Mouse (Mus musculus): ENCODE measurements around the gene Thsd4.

Thsd4 gene

DNA sequence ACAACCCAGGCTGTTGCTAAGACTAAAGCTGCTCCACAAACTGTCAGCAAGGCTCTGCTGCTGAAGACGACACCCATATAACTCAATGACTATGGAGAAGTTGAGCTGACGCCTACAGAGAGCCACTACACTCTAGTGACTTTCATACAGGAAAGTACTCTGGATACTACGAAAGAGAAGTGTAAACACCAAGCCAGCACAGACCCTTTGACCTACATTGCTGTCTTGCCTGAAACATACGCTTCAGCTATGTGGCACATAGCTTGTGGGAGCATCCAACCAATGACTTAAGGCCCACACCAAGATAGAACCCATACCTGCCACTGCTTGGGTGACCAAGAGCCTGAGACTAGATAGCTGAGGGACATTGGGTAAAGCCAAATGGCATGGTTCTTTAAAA, 141.3 kb downstream of the Thsd4 start:
- no peak for DNase-seq (ENCODE audit: low read depth)

DNA sequence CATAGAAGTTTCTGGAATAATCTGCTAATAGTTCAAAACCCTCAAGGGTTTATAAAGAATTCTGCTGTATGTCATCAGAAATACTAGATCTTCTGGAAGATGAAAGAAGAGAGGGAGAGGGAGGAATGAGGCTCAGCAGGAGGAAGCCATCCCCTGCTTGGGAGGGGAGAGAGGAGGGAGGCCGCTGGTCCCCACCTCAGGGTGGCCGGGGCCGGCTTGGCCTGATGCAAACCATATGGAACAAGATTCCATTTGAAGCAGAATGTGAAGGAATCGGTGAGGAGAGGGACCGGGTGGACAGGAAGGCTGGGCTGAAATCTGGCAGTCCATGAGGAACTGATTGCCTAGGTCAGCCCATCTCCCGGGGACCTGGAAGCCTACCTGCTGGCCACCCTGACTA, 143.6 kb downstream of the Thsd4 start:
- DNase-seq (ENCODE audit: low read depth) = no peak

DNA sequence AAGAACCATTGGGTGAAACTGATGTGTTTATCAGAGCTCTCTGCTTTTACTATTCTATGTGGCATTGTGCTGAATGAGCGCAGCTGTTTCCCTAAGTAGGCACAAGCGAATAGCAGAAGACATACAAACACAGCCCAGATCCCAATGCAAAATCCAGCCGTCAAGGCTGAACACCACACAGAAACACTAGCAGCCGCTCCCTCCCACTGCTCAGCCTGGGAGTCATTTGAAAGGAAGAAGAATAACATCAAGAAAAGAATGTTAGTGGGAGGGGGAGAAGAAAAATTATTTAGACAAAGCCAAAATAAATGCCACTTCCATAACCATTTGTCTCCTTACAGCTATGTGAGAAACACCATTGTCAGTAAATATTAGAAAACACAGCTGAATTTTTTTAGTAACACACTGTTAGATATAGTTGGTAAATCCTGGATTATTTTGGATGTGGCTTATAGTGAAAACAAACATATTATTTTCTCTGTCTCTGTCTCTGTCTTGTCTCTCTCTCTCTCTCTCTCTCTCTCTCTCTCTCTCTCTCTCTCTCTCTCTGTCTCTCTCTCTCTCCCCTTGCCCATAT, 148.6 kb downstream of the Thsd4 start:
- no peak for DNase-seq (ENCODE audit: low read depth)

DNA sequence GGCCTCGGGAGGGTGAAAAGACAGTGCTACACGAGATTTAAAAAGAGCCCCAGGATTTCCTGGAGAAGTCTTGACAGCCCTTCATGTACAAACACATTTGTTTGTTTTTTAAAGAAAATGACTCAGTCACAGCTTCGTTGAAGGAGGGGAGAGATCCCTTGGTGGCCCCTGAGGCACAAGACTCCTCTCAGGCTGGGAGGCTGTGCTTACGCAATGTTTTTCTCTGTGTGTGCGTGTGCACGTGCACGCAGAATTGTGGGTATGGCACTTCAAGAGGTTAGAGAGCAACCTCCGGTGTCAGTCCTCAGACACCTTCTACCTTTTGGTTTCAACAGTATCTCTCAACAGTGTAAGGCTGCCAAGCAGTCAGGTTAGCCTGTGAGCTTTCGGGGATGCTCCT, 153.3 kb downstream of the Thsd4 start:
- DNase-seq (ENCODE audit: low read depth) = no peak

DNA sequence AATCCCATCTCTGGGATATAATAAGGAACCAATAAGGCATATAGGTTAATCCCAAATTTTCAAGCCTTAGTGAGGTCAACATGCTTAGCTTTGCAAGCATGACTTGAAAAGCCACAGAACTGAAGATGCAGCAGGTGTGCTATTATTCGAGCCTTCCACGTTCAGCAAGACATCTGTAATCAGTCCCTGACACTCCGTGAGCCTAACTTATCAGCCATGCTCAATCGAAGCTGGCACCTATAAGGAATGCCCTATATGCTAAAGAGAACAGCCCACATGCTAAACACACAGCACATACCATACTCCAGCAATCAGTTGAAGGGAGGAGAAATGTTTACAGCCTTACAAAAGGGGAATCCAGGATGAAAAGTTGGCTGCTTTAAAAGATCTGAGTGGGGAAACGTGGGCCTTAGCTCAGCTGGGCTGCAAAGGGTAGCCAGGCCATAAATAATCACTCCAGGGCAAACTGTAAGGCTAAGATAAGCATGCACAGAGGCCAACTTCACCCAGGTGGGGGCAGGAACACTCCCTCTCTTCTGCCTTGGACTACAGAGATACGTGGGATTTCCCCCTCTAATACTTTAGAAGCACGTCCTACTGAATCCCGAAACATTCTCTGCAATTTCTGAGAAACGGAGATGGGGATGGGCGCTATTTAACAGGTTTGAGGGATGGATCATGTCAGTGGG, 154.1 kb downstream of the Thsd4 start:
- no peak for DNase-seq (ENCODE audit: low read depth)

DNA sequence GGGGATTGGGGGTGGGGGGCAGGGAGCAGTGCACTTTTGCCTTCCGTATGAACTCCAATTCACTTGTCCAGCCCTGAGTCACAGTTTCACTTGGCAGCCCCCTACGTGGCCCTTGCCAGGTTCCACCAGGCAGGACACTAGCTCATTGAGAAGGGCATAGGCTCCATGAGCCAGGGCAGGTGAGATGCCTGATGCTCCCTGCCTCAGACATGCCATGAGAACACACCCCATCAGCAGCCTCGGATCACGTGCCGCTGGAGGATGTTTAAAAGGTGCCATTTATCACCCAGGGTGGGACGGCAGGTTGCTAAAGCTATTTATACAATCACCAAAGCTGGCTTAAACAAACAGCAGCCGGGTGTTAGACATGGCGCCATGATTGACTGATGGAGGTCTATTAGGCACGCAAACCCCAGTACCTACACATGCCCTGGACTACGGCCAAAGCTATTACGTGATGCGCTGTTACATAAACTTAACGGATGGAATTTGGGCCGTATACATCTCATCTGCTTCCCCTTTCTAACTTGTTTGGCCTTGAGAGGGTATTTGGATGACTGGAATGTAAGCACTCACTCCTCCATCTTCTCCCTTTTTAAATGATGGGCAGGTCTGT, 157.6 kb downstream of the Thsd4 start:
- DNase-seq (ENCODE audit: low read depth) = no peak

DNA sequence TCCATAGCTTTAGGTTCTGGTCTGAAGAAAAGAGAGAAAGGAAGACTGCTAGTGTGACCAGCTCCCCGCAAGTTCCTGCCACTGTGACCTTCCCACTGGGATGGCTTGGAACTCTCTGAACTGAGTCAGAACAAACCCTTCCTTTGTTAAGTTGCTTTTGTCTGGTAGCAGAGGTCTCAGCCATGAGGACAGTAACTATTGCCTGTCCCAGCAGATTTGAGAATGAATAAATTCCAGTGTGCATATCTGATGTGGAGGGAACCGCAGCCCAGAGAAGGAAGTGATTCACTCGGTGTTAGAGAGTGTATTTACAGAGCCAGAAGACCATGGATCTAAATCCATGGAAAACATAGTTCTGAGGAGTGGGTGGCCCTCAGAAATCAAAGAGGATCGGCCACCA, 169.5 kb downstream of the Thsd4 start:
- no peak for DNase-seq (ENCODE audit: low read depth)

DNA sequence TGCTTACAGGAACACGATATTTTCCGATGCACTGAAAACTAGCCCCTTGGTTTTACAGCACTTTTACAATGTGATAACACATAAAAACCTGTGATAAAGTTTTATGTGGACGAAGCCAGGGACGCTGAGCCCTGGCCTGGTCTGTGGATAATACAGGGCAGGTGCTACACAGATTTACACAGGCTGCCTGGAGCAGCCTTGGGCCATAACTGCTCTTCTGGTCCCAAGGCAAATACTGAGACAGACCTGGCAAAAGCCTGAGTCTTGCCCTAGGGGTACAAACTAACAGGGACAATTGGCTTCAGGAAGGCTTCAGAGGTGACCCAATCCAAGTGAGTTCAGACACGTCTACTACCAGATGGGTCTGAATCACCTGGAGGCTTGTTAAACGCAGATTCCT, 170.7 kb downstream of the Thsd4 start:
- no peak for DNase-seq (ENCODE audit: low read depth)

DNA sequence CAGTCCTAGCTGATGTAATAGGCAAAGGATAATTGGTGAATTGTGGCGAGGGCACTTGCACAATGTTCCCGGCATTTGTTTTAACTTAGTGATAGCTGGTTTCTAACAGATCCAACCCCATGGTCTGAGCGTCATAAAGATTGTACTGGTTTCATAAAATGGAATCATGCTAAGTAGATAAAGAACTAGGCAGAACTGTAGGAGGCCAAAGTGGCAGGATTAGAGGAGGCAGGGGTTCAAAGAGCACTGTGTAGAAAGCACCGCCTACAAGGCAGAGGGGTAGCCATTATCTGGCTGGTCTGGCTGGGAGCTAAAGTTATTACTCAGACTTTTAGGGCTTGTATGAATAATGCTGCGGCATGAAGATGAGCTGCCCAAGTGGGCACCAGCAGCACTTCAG, 185.7 kb downstream of the Thsd4 start:
- DNase-seq (ENCODE audit: low read depth) = no peak

DNA sequence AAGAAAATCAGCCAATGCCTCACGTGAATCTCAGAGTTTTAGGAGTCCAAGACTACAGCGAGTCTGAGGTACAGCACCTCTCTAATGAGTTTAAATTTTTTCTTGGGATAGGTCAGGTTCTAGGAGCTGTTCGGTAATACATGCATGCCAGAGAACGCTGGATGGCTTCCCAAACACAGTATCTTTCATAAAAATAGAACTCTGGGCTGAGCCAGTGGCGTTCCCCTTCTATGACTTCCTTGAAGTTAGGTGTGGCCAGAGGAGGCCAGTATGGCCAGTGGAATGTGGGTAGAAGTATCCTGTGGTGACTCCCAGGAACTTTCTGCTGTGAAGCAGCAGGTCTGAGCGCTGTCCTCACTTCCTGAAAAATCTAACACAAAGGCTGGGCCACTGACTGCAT, 186.4 kb downstream of the Thsd4 start:
- no peak for DNase-seq (ENCODE audit: low read depth)

DNA sequence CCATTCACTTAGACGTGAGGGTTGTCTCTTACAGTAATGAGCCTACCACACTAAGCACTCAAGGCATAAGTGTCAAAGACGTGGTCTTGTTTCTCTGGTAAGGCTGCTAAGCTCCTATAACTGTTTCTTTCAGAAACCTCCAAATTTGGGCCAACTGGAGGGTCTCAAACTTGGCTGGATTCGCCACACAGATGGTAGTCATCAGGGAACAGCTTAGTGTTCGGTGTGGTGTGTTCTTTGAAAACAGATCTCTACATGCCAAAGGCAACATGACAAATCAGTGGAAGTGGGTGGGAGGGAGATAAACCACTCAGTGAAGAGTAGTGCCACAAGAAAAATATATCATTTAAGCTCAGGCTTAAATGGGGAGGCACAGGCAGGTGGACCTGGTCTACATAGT, 191.9 kb downstream of the Thsd4 start:
- DNase-seq (ENCODE audit: low read depth) = no peak

DNA sequence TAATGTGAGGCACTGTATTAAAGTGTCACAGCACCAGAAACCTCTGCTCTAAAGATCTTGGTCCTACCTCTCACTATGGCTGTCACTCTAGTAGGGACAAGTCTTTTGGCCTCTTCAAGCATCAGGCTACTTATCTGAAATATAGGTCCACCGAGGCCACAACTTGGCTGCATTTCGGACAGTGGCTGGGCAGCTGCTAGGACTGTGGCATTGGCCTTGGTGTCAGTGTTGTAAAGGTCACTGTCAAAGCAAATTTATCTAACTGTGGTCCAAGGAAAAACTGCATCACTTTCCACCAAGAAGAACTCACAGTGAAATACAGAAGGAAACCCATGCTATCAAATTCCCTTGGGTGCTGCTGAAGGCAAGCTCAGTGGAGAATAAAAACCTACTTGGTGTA, 197.1 kb downstream of the Thsd4 start:
- DNase-seq (ENCODE audit: low read depth) = no peak

DNA sequence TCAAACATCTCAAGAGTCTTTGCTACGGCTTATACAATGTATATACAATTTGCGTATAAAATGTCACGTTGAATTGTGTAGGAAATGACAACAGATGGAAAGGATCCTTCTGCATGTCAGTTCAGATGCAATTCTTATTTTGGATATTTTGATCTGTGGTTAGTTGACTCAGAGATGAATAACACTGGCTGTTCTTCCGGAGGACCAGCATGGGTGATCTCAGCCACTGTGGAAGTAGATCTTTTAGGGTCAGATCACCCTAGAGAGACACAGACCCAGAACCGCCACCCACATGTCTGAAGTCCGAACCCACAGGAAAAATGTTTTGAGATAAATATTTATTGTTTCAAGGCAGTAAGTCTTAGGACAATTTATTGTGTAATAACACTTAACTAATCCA, 198.4 kb downstream of the Thsd4 start:
- DNase-seq (ENCODE audit: low read depth) = no peak

DNA sequence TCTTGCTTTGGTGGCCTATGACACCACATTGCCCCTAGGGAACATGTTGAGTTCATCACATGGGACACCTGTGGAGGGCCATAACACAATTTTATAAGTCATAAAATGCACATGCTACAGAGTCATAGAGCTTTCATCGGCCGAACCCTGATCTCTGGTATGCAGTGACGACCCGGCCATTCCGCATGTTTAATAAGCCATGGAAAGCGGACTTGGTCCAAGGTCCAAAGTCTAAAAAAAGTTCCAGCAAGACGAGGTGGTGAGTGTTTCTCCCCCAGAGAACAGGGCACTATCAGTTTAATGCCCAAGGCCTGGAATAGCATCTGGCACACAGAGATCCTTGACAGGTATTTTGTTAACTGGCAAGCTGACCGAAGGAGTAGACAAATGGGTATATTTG, 204.6 kb downstream of the Thsd4 start:
- DNase-seq (ENCODE audit: low read depth) = no peak

DNA sequence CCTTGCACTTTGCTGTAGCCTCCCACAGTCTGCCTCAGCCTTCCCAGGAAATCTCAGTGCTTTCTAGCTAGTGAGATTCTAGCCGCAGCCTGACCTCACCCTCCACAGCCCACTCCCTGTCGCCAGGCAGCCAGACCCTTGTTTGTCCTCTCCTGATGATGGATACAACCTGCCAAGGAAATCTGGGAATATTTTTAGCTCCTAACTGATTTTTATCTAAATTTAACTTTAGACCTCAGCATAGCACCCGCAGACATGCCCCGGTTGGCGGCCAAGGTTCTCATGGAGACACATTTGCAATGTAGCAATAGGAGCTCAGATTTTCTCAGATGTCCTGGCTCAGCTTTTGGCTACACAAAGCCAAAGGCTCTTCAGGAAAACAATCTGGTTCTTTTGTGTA, 205.3 kb downstream of the Thsd4 start:
- no peak for DNase-seq (ENCODE audit: low read depth)

DNA sequence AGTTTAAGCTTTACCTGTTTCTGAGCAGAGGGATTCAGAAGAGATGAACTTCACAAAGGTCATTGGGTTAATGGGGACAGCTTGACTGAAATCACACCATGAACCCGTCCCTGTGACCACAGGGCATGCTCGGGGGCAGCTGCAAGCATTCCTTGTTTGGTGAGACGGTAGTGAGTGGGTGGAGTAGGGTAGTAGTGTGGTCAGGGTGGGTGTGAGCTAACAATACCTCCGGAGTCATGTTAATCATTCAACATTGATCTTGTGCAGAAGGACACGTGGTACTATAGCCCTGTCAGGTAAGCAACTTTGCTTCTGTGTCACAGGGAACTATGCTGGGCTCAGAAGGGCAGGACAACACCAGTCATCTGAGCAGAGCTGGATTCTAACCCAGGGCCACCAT, 206.3 kb downstream of the Thsd4 start:
- DNase-seq (ENCODE audit: low read depth) = no peak

DNA sequence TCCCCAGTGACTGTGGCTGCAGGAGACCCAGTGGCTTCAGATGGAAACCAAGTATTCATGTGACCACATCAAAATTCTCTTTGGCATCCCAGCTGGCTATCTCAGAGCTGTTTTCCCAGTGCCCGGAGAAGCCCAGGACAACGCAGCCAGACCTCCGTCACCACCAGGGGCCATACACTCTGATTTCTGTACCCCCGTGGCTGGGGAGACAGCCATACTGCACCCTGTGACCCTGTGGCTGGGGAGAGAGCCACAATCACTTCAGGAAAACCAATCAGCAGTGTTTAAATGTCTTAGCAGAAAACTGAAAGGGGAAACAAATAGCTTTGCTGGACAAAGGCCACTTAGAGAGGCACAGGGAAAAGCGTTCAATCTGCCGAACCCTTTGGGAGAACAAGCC, 208.2 kb downstream of the Thsd4 start:
- DNase-seq (ENCODE audit: low read depth) = no peak

DNA sequence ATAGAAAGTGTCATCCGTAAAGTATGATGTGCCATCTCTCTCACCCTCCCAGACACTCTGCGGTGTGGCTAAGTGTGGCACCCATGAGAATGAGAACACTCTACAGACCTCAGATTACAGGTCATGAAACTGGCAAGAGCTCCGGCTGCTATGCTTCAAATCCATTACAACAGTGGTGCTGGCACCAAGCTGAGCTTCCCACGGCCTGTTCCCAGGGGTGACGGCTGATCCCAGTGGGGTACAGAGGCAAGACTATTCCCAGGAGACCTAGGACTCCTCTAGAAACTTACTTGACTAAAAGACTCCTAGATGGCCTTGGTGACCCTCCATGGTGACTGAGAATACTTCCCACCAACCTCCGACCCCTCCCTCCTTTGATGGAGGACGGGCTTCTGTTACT, 209.2 kb downstream of the Thsd4 start:
- DNase-seq (ENCODE audit: low read depth) = no peak

DNA sequence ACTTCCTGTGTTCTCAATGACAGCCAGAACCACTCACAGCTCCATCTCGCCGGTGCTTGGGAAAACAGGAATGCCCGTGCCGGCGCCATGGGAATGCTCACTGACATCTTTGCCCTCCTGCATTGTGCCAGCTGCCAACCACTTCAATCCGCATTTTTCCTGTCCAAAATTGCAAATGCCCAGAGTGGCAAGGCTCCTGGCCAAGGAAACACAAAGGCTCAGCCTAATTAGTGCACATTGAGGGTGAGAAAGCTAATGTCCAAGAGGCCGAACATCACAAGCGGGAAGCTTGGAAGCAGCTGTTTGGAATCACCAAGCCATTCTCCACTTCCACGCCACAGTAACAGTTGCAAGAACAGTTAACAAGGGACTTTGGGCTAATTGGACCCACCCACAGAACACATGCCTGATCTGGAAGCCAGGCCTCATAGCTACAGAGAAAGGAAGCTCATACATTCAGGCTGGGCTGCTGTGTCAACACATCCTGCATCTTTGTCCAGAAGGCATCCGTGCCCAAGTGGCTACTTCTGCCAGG, 210.2 kb downstream of the Thsd4 start:
- no peak for DNase-seq (ENCODE audit: low read depth)

DNA sequence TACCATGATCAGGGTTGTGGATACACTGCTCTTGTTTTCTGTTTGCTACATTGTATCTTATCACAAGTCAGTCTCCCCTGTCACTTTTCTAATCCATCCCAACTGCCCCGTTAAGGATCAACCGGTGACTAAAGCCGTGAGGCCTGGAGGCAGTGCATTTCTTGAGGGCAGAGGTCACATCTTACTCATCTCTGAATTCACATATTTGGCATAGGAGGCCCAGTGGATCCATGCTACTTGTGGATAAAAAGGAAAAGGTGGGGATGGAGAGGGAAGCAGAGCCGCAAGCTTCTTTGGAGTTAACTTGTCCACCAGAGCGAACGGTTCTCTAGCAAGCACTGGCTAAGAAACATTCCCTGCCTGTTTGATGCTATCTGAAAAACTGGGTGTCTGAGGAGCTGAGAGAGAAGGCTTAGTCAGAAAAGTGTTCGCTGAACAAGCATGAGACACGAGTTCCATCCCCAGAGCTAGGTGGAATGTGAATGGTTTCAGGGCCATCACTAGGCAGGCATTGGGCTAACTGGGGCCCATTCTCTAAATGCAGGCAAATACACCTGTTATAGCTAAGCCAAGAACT, 211.0 kb downstream of the Thsd4 start:
- DNase-seq (ENCODE audit: low read depth) = no peak

DNA sequence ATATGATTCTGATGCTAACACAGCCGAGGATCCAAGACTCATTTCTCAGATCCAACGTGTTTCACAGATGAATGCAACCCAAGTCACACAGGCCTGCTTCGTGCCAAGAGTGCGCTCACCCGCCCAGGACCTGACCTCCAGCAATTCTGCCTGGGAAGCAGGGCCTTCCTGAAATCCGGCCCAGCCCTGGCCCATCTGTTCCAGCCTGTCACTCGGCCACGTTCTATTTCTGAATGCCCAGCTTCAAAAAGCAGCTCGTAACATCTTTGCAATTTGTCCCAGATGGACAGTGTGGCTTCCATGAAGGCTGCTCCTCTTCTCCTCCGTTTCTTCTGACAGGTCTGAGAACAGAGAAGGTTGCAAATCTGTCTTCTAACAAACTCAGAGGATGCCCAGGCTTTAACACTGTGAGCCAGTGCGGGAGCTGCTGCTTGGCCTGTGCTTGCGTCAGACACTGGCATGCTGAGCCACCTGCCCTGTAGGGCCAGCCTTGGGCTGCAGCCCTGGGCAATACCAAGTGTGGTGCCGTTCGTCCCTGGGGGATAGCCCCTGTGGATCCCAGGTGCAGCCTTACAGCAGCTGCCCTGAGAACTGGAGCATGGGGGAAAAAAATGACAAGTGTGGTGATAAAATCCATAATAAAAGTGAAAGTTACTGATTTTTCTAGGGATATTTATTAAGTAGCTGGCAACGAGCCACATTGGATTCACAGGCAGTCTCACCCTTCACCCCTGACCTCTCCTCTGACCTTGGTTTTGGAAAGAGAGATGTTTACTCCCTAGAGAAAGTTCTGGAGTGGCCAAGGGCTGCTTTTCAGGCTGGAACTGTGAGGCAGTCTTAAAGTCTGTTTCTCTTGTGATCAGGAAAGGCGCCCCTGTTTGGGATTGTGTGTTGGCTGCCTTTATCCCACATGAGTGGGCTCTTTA, 211.8 kb downstream of the Thsd4 start:
- no peak for DNase-seq (ENCODE audit: low read depth)

DNA sequence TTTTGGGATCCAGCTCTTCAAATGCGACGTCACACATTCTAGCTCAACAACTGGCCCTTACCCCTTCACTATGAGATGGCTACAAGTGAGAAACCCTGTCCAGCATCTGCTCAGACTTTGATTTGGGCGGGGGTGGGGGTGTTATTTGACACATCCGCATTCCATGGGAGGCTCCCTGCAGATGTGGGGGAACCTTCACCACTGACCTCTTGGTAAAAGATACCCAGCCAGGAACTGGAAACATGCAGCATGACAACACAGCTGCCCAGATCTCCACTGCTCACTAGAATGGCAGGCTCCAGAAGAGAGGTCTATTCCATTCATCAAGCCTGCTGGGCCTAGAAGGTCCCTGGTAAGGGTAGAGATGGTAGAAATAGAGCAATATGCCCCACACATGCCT, 213.7 kb downstream of the Thsd4 start:
- DNase-seq (ENCODE audit: low read depth) = no peak

All from naive thymus-derived CD4-positive, alpha-beta T cell, adult 2 months (primary cell).